Mouse (Mus musculus): ENCODE results near the gene Gm7534. TPM values are rescaled to one million over a fixed set of nuclear protein-coding genes. Genes with fewer than 3 reads are reported as not detected.
"Not testable (repeated sequence)": the region's sequence is repeated elsewhere in the genome, so short reads cannot be mapped to it uniquely, and the experiment has no call there.

Gm7534 gene
- total RNA-seq, 2 experiments from 2014 or later = not detected

DNA sequence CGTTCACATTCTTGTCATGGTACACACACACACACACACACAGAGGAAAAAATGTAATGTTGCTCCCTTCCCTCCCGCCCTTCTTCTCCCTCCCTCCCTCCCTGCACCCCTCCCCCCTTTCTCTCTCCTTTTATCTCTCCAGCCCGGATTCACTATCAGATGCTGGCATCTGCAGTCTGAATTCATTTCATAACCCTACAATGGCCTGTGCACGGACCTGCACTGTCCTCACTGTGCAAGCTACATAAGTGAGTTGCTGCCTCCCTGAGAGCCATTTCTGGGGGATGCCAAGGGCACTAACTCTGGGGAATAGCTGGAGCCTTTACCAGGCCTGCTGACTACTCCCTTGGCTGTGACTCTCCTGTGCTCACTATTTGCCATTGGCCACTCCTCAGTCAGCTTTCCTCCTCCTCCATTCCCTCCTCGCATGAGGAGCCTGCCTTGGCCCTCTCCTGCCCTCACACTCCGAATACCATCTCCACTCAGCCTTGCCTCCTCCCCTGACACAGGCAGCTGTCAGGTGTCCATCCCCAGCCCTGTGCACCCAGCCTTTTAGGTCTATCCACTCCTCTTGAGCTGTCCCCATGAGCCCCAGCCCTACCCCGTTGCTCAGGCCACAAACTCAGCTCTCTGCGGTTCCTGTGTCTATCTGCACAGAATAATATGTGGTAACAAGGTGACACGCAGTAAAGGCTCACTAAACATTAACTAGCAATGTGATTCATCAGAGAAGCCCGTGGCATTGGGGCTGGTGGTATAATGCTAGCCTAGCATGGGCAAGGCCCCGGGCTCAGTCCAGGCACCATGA, 20.2 kb upstream of the Gm7534 start:
- intact Hi-C loops (cut with DNase I) = no loop called here
- no peak for DNase-seq (ENCODE audit: extremely low spot score in 1 of 2, low spot score in 2 of 2)

DNA sequence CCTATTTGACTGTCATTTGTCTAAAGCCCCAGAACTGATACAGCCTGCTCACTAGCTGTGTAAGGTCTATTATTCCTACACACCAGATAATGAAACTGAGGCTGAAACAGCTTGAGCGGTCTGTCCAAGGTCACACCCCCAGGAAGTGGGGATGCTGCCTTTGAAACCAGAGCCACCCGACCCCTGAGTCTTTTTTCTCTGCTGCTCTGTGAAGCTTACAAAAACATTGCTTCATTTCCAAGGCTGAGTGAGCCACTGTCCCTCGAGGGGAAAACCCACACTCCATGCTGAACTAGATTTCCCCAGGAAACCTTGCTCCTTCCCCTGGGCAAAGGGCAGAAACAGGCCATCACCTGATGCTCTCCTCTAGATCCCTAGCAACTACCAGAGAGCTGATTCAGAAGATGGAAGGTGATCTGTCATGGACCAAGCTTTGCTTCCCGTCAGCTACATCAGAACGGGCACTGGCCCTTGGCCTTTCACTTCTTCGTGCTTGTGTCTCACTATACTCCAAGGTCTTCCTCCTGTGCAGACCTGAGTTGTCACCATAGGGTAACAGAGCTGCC, 3.8 kb upstream of the Gm7534 start:
- no peak for DNase-seq (ENCODE audit: extremely low spot score in 1 of 2, low spot score in 2 of 2)
- intact Hi-C loops (cut with DNase I) = loop anchor here (10.0 kb wide), 1 partner anchor 118 kb away; no protein-coding TSS in a partner anchor

DNA sequence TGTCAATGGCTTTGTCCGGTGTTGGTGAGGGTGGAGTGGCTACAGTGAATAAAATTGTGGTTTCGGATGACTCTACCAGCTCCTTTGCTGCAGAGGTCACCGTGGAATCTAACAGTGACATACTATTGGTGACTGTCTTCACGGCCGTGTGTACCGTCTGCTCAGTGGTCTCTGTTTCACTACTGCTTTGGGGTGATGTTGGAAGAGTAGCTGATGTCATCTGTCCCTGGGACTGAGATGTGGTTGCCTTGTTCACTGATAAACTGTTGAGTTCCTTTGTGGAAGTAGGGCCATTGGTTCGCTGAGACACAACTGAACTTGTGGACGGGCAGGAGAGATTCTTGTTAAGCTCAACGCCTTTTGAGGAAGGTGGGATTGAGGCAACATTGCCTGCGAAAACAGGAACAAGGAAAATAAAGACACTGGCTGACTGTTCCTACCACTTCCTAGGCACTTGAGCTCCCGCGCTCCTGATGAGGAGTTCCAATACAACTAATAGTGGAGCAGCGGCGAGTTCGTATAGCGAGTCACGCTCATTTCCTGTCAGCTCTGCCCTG, 614 bp upstream of the Gm7534 start:
- DNase-seq (ENCODE audit: extremely low spot score in 1 of 2, low spot score in 2 of 2) = no peak
- intact Hi-C loops (cut with DNase I) = loop anchor here (10.0 kb wide), 1 partner anchor 121 kb away; no protein-coding TSS in a partner anchor

DNA sequence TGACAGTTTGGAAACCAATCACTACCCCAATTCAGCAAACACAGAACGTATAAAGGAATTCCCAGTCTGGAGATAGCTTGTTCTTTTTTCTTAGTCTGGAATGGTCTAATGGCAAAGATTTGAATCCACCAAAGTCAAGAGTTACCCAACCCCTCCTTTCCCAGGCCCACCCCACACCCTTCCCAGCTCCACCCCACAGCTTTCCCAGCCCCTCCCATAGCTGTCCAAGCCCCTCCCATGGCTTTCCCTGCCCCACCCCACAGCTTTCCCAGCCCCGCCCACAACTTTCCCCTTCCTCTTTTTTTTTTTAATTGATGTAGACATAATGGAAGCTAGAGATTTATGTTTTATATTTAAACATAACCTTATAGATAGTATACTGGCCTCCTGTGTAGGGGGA, 3.4 kb downstream of the Gm7534 start:
- DNase-seq (ENCODE audit: extremely low spot score in 1 of 2, low spot score in 2 of 2) = no peak
- intact Hi-C loops (cut with DNase I) = no loop called here

GRCm38 (mm10) chr4:134186268-134186667, 16.5 kb downstream of the Gm7534 start:
- DNase-seq (ENCODE audit: extremely low spot score in 1 of 2, low spot score in 2 of 2) = no peak
- intact Hi-C loops (cut with DNase I) = no loop called here

DNA sequence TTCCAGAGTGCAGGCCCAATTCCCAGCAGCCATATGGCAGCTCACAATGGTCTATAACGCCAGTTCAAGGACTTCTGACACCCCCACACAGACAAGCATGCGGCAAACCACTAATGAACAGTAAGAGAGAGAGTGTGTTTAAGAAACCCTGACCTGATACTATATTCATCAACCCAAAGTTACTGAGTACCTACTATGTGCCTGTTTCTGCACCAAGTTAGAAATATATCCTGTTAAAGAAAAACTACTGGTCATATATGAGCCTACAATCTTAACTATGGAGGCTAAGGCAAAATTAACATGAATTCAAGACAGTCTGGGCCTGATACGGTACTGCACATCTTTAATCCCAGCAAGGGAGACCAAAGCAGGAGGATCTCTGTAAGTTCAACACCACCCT, 17.2 kb downstream of the Gm7534 start:
- intact Hi-C loops (cut with DNase I) = no loop called here
- DNase-seq (ENCODE audit: extremely low spot score in 1 of 2, low spot score in 2 of 2) = no peak

DNA sequence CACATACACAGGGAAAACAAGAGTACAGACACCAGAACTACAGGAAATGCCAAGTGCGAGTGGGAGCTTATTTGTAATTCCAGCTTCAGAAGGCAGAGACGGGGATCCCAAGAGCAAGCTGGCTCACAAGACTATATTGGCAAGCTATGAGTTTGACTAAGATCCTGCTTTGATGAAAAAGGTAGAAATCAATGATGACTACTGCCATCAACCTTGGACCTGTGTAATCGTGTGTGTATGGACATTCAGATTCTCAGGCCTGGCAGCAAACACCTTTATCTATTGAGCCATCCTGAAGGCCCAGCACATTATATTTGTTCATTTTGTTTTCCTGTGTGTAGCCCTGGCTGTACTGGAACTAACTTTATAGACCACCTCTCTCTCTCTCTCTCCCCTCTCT, 19.1 kb downstream of the Gm7534 start:
- intact Hi-C loops (cut with DNase I) = no loop called here
- DNase-seq (ENCODE audit: extremely low spot score in 1 of 2, low spot score in 2 of 2) = no peak

DNA sequence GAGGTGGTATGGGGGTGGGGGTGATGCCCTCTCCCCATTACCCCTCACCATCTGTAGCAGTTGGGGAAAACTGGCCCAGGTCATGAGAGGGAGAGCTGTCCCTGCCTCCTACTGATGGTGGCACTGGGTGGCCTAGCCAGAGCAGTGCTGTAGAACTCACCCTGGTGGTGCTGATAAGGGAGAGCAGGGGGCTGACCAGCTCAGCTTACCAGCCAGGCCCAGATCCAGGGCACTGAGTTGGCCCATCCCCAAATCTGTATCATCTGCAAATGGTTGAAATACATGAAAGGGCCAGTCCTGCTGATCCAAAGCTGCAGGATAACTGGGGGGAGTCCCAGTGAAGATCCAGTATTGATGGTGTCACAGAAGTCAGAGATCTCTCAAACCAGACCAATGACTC, 21.0 kb downstream of the Gm7534 start:
- intact Hi-C loops (cut with DNase I) = no loop called here

GRCm38 (mm10) chr4:134181112-134181511, 21.7 kb downstream of the Gm7534 start:
- intact Hi-C loops (cut with DNase I) = no loop called here
- no peak for DNase-seq (ENCODE audit: extremely low spot score in 1 of 2, low spot score in 2 of 2)

More for the DNA sequence above, 21.0 kb downstream of the Gm7534 start:
- no peak for DNase-seq (ENCODE audit: extremely low spot score in 1 of 2, low spot score in 2 of 2)

- intact Hi-C loops (cut with DNase I) = no loop called here
- peak in 1 of 2 experiments; percentile 18 for DNase-seq (ENCODE audit: extremely low spot score in 1 of 2, low spot score in 2 of 2)
Measured at GRCm38 (mm10) chr4:134172391-134172790, 30.4 kb downstream of the Gm7534 start.

GRCm38 (mm10) chr4:134166906-134167305, 35.9 kb downstream of the Gm7534 start:
- intact Hi-C loops (cut with DNase I) = no loop called here
- DNase-seq (ENCODE audit: extremely low spot score in 1 of 2, low spot score in 2 of 2) = no peak

GRCm38 (mm10) chr4:134165548-134166465, 37.0 kb downstream of the Gm7534 start:
- no peak for DNase-seq (ENCODE audit: extremely low spot score in 1 of 2, low spot score in 2 of 2)
- intact Hi-C loops (cut with DNase I) = no loop called here

GRCm38 (mm10) chr4:134165024-134165423, 37.8 kb downstream of the Gm7534 start:
- DNase-seq (ENCODE audit: extremely low spot score in 1 of 2, low spot score in 2 of 2) = no peak
- intact Hi-C loops (cut with DNase I) = no loop called here

GRCm38 (mm10) chr4:134164591-134164990, 38.2 kb downstream of the Gm7534 start:
- DNase-seq (ENCODE audit: extremely low spot score in 1 of 2, low spot score in 2 of 2) = no peak
- intact Hi-C loops (cut with DNase I) = no loop called here

DNA sequence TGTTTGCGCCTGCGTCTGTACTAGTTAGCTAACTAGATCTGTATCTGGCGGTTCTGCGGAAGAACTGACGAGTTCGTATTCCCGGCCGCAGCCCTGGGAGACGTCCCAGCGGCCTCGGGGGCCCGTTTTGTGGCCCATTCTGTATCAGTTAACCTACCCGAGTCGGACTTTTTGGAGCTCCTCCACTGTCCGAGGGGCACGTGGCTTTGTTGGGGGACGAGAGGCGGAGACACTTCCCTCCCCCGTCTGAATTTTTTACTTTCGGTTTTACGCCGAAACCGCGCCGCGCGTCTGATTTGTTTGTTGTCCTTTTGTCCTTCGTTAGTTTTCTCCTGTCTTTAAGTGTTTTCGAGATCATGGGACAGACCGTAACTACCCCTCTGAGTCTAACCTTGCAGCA, 42.7 kb downstream of the Gm7534 start:
- DNase-seq (ENCODE audit: extremely low spot score in 1 of 2, low spot score in 2 of 2); intact Hi-C loops (cut with DNase I): not testable (repeated sequence)

DNA sequence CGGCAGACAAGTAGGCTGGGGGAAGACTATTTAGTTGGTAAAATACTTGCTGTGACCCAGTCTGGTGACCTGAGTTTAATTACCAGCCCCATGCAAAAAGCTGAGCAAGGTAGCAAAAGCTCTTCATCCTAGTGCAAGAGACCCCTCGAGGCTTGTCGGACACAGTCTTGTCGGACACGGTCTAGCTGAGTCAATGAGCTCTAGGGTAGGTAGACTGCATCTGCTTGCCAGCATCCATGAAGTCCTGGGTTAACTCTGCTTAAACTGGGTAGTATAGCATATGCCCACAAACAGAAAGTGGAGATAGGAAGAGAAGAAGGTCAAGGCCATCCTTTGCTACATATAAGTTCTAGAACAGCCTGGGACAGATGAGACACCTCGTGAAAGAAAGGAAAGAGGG, 44.0 kb downstream of the Gm7534 start:
- DNase-seq (ENCODE audit: extremely low spot score in 1 of 2, low spot score in 2 of 2) = no peak
- intact Hi-C loops (cut with DNase I) = no loop called here

- DNase-seq (ENCODE audit: extremely low spot score in 1 of 2, low spot score in 2 of 2) = no peak
- intact Hi-C loops (cut with DNase I) = no loop called here
Measured at GRCm38 (mm10) chr4:134157558-134157957, 45.2 kb downstream of the Gm7534 start.

DNA sequence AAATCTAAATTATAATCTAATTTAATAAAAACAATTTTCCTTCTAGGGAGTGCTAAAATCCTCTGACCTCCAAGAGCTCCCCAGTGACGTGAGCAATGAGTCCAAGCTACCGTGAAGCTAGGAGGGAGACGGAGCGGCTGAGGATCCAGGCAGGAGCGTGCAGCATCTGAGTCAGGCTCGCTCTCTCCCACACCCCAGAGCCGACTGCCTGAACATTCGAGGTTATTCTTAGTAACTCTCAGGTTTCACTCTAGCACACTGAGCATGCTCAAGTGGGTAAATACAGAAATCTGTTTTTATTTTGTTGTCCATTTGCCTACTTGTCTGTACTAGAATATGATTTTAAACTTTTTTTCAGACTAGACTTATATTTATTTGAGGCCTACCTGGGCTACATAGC, 46.1 kb downstream of the Gm7534 start:
- intact Hi-C loops (cut with DNase I) = no loop called here
- DNase-seq (ENCODE audit: extremely low spot score in 1 of 2, low spot score in 2 of 2) = no peak

DNA sequence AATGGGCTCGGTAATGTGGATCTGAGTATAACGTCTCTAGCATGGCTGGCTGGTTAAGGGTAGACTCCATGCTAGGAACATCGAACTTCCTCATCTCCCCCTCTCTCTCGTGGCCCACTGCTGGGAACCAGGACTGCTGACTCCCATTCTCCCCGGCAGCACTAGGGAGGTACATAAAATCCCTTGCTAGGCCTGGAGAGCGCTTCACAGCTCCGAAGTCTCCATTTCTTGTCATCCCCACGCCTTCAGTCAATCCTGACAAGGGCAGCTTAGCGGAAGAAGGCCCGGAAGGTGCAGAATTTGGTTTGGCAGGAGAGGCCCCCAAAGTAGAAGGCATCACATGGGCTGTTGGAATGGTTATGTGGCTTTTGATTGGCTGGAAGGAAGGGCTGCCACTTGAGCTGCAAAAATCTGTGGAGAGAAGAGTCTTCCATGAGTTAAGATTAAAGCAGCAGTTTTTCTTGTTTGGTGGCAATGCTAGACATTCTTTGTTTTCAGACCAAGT, 46.8 kb downstream of the Gm7534 start:
- no peak for DNase-seq (ENCODE audit: extremely low spot score in 1 of 2, low spot score in 2 of 2)
- intact Hi-C loops (cut with DNase I) = no loop called here

Measured in left cerebral cortex, postnatal 10 days (tissue).